Mouse (Mus musculus) left cerebral cortex, adult 2 months (tissue): Measurements from ENCODE around the gene Dad1. TPM values are rescaled to one million over a fixed set of nuclear protein-coding genes. Genes with fewer than 3 reads are reported as not detected.

Experiments
- DNase-seq, 2 experiments: peaks; one replicate each; pipeline ENCODE4 v3.0.0; 2021 to 2022; ENCODE audit warnings: low spot score in 2 of 2, mixed read lengths in 1 of 2; ENCODE audit errors: extremely low spot score in 1 of 2
- H3K27ac ChIP-seq: fragments of 200-600 bp; 2 replicates; pipeline ENCODE4 v1.8.1; 2022
- H3K4me3 ChIP-seq: fragments of 200-600 bp; 2 replicates; pipeline ENCODE4 v1.8.1; 2022
- CTCF ChIP-seq: fragments of 200-600 bp; IDR thresholded peaks from 2 replicates; pipeline ENCODE4 v1.8.1; 2022; ENCODE audit warnings: antibody characterized with exemption, mild to moderate bottlenecking, moderate library complexity
- intact Hi-C: fragments of 180-260 bp; cut with DNase I; formaldehyde crosslinking; loops from one replicate; pipeline ENCODE4 v1.15.1; 2025
- total RNA-seq, 2 experiments: library from RNA; stranded (reverse); gene quantifications; 2 replicates each; pipeline ENCODE4 v1.2.3; 2021

Gene Dad1
- total RNA-seq, 2 experiments from 2014 or later = 106 to 115 TPM

- no peak for TF ChIP-seq CTCF
- Histone ChIP-seq H3K4me3 (no peak overlapping the region), H3K27ac (no peak overlapping the region)
- intact Hi-C loops = no loop called here
- DNase-seq = no peak
These were observed 9.7 kb downstream of the Dad1 start for GRCm38 (mm10) chr14:54244183-54244582.

GRCm38 (mm10) chr14:54240542-54240941 lies 13.4 kb downstream of the Dad1 start:
- DNase-seq = no peak
- TF ChIP-seq CTCF = no peak
- Histone ChIP-seq H3K27ac (no peak overlapping the region), H3K4me3 (no peak overlapping the region)
- intact Hi-C loops = no loop called here

GRCm38 (mm10) chr14:54239002-54239736 lies 14.7 kb downstream of the Dad1 start:
- DNase-seq = peak; percentile 76 to 83
- Histone ChIP-seq H3K27ac (no peak overlapping the region), H3K4me3 (no peak overlapping the region)
- intact Hi-C loops = loop anchor here (1.0 kb wide), 1 partner anchor 210 kb away; no protein-coding TSS in a partner anchor
- peak; percentile 95 for TF ChIP-seq CTCF

- intact Hi-C loops = no loop called here
- no peak for TF ChIP-seq CTCF
- no peak overlapping the region for H3K27ac ChIP-seq
- DNase-seq = no peak
- H3K4me3 ChIP-seq = no peak overlapping the region
These were observed 17.0 kb downstream of the Dad1 start for GRCm38 (mm10) chr14:54236881-54237280.

GRCm38 (mm10) chr14:54235825-54236540 lies 17.9 kb downstream of the Dad1 start:
- TF ChIP-seq CTCF = no peak
- intact Hi-C loops = no loop called here
- DNase-seq = no peak
- H3K4me3 ChIP-seq = no peak overlapping the region
- H3K27ac ChIP-seq = no peak overlapping the region

GRCm38 (mm10) chr14:54234231-54235040 lies 19.5 kb downstream of the Dad1 start:
- no peak overlapping the region for H3K27ac ChIP-seq
- no peak for DNase-seq
- no peak for TF ChIP-seq CTCF
- H3K4me3 ChIP-seq = no peak overlapping the region
- intact Hi-C loops = no loop called here

GRCm38 (mm10) chr14:54233559-54234143 lies 20.3 kb downstream of the Dad1 start:
- no peak for DNase-seq
- intact Hi-C loops = no loop called here
- no peak for TF ChIP-seq CTCF

GRCm38 (mm10) chr14:54232811-54233558 lies 20.9 kb downstream of the Dad1 start:
- DNase-seq = no peak
- intact Hi-C loops = no loop called here
- H3K4me3 ChIP-seq = no peak overlapping the region
- TF ChIP-seq CTCF = no peak
- peak overlapping the region; percentile 54 for H3K27ac ChIP-seq

More at GRCm38 (mm10) chr14:54233559-54234143, 20.3 kb downstream of the Dad1 start:
- Histone ChIP-seq H3K4me3 (no peak overlapping the region), H3K27ac (peak overlapping the region; percentile 54)

- no peak for DNase-seq
- intact Hi-C loops = no loop called here
These were observed 21.8 kb downstream of the Dad1 start for GRCm38 (mm10) chr14:54232143-54232542.

GRCm38 (mm10) chr14:54231176-54231956 lies 22.5 kb downstream of the Dad1 start:
- DNase-seq = no peak
- no peak for TF ChIP-seq CTCF
- Histone ChIP-seq H3K27ac (no peak overlapping the region), H3K4me3 (no peak overlapping the region)
- intact Hi-C loops = no loop called here

More at GRCm38 (mm10) chr14:54232143-54232542, 21.8 kb downstream of the Dad1 start:
- Histone ChIP-seq H3K4me3 (no peak overlapping the region), H3K27ac (no peak overlapping the region)
- no peak for TF ChIP-seq CTCF
